Mouse (Mus musculus): ENCODE measurements around the gene Crygd.

The Crygd gene

GRCm38 (mm10) chr1:65043433-65043832 lies 19.8 kb downstream of the Crygd start:
- no peak for DNase-seq (ENCODE audit: low read depth, low spot score)

- no peak for DNase-seq (ENCODE audit: low read depth, low spot score)
Observed at GRCm38 (mm10) chr1:65041837-65042236, 21.4 kb downstream of the Crygd start.

GRCm38 (mm10) chr1:65040806-65041205 lies 22.4 kb downstream of the Crygd start:
- peak; percentile 91 for DNase-seq (ENCODE audit: low read depth, low spot score)

GRCm38 (mm10) chr1:65039679-65040078 lies 23.6 kb downstream of the Crygd start:
- DNase-seq (ENCODE audit: low read depth, low spot score) = no peak

- DNase-seq (ENCODE audit: low read depth, low spot score) = peak; percentile 85
Observed at GRCm38 (mm10) chr1:65037542-65037941, 25.7 kb downstream of the Crygd start.

GRCm38 (mm10) chr1:65035513-65035912 lies 27.7 kb downstream of the Crygd start:
- no peak for DNase-seq (ENCODE audit: low read depth, low spot score)

GRCm38 (mm10) chr1:65032641-65033040 lies 30.6 kb downstream of the Crygd start, which contains the start of gene Akr1cl:
Akr1cl (minus strand) TSS chr1:65032759.
- no peak for DNase-seq (ENCODE audit: low read depth, low spot score)

- DNase-seq (ENCODE audit: low read depth, low spot score) = no peak
Observed at GRCm38 (mm10) chr1:65028206-65028605, 35.0 kb downstream of the Crygd start.

- peak; percentile 71 for DNase-seq (ENCODE audit: low read depth, low spot score)
Observed at GRCm38 (mm10) chr1:65012726-65013125, 50.5 kb downstream of the Crygd start.
